Mouse (Mus musculus) layer of hippocampus, adult 9-11 months (tissue): ENCODE data around the gene Brms1.
"Not testable (repeated sequence)": the region's sequence is repeated elsewhere in the genome, so short reads cannot be mapped to it uniquely, and the experiment has no call there.

Experiments
- DNase-seq: peaks from one replicate; pipeline ENCODE4 v3.0.0; 2022

The Brms1 gene

GRCm38 (mm10) chr19:5040862-5041523, at the start of gene Brms1:
Gene Brms1 (plus strand): TSS chr19:5041354.
- DNase-seq, result peak; percentile 95

DNA sequence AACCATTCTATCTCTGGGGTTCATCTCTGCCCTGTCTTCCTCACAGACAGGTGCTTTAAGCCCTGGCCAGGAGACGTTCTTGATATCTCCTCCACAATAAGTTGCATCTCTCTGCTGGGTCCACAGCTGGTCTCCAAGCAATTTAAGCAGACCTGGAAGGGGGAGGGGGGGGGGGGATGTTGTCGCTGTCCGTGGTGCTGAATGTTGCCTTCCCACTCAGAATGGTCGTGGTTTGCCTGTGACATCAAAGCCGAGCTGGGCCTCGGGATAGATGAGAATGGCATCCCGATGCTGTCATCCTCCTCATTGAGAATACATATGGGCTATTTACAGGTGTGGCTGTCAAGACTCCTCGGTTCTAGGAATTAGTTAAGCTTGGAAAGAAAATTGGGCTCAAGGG, 48.8 kb upstream of the Brms1 start:
- no peak for DNase-seq

DNA sequence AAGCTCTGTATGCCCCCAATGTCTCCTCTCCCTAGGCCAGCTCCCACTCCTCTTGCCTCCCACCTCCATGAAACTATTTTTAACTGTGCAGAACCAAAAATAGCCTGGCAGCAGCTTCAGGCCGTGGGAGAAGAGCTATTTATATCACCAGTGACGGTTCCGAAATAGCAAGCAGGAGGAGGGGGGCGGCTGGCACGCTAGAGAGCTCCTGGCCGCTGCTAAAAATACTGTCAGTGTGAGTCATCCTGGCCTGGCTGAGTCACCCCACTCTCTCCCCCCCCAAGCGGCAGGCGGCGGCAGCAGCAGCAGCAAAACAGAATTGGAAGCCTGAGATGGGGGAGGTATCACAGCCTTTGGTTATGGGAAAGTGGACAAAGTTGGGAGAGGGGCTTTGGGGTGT, 48.2 kb upstream of the Brms1 start:
- peak; percentile 93 for DNase-seq

- DNase-seq, result peak; percentile 89
Observed at GRCm38 (mm10) chr19:4994043-4994442, 47.1 kb upstream of the Brms1 start.

- DNase-seq, result peak; percentile 88
Observed at GRCm38 (mm10) chr19:4999445-5000140, 41.6 kb upstream of the Brms1 start.

DNA sequence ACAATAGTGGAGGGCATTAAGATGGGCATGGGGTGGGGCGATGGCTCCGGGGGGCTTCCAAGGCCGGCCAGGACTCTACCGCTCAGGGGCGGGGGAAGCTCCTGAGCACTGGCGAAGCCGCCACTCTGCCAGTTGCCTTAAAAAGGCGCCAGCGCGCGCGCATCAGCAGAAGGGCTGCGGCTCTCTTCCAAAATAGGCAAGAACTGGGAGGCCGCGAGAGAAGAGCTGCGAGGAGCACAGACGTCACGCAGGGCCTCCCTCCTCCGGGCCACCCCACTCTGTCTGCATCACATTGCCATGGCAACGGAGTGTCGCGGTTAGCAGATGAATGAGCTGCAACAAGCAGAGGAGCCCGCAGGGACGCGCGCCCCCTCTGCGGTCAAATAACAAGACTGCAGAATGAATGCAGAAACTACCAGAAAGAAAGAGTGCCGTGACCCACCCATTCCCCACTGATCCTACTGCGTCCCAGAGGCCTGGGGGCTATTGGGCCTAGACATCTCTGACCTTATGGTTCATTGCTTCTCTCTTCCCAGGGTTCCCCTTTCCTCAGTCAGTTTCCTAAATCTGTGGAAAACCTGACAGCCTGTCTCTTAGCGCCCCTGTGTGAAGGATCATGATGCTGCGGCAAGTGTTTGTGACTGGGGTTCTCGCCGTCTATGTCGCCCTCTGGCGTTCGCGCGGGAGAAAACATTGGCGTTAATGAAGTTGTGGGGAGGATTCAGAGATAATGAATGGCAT, 39.3 kb upstream of the Brms1 start:
- DNase-seq, result peak; percentile 98

- not testable (repeated sequence) for DNase-seq
Observed at GRCm38 (mm10) chr19:5003644-5004043, 37.5 kb upstream of the Brms1 start.

DNA sequence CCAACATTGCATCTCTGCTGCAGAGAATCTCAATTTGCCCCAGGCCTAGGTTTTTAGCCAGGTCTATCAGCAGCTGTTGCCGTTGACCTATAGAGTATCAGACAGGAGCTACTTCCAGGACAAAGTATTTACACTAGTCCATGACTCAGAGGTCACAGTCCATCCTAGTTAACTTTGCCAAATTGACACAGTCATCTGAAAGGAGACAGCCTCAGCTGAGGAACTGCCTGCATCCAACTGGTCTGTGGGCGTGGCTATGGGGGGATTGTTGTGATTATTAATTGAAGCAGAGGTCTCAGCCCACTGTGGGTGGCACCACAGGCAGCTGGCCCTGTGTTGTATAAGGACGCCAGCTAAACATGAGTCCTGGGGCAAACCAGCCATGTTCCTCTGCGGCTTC, 36.2 kb upstream of the Brms1 start:
- DNase-seq, result no peak

DNA sequence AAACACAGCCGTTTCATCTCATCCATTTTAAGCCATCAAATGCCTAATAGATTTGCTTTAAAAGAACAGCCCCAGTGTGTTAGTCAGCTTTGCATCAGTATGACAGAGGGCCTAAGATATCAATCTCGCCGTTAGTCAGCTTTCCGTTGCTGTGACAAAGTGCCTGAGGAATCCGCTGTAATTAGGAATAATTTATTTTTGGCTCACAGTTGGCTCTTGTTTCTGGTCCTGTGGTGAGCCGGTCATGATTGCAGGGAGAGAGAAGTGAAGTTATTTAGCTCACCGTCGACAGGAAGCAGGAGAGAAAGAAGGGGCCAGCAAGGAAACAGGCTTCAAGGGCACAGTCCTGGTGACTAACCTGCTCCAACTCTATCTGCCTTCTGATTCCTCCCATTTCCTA, 28.0 kb upstream of the Brms1 start:
- DNase-seq, result no peak

DNA sequence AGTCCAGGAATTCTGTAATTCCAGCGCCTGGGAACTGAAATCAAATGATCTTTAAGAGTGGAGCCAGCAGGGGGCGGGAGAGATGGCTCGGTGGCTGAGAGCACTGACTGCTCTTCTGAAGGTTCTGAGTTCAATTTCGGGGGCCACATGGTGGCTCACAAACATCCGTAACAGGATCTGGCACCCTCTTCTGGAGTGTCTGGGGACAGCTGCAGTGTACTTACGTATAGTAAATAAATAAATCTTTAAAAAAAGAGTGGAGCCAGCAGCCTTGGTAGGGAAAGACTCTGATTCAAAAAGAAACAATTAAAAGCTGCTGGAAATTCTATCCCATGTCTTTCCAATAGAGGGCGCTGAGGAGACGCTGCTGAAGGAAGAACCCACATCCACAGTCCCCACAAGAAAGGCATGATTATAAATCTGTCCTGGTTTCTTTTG, 26.2 kb upstream of the Brms1 start:
- no peak for DNase-seq

DNA sequence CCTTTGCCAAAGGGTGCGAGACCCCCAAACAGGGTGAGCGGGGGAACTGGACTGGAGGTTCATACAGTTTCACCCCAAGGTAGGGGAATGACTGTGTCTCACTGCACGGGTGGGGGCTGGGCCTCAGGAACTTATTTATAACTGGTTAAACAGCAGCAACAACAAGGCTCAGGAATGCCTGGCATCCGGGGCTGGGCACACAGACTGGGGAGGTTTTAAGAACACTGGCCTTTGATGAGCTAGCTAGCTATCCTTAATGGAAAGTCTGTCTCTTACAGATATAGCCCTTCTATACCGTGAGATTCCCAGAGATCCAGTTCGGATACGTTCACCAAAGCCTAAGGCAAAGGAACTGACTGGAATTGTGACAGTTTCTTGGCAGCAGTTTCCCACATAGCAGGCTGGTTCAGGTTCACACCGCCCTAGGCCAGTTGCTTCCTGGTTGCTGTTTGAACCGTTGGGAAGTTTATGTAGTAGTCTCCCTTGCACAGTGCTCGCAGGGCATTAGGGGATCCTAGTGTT, 24.9 kb upstream of the Brms1 start:
- no peak for DNase-seq

DNA sequence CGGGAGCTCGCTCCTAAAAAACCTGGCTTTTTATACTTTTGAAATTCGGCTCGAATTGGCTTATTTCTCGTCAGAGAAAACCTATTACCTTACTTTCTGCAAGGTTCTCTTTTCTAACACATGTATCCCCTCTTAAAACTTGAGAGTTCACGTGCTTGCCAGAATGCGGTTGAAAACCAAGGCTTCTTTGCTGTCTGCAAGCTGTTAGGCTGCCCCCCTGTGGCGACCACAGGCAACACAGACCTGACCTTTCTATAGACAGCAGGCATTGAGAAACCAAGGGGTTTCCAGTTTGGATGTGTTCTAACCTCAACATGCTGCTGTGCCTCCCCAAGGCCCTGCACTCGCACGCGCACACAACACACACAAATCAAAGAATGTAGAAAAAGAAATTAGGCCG, 24.4 kb upstream of the Brms1 start:
- DNase-seq, result peak; percentile 52

DNA sequence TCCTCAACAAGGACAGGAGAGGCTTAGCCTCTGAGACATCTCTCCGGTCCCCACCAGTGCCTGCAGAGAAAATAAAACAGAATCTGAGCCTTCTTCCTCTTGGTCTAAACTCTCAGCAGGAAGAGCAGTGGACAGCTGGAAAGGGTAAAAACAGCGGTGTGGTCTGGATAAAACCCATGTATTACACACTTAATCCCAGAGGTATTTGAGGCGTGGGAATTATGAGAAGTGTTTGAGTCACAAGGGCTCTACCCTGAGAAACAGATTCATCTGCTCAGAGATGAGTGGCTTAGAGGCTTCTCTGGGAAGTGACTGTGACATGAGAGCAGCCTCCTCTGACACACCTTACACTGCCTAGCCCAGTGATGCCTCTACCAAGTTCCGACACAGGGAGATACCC, 23.5 kb upstream of the Brms1 start:
- DNase-seq, result no peak

DNA sequence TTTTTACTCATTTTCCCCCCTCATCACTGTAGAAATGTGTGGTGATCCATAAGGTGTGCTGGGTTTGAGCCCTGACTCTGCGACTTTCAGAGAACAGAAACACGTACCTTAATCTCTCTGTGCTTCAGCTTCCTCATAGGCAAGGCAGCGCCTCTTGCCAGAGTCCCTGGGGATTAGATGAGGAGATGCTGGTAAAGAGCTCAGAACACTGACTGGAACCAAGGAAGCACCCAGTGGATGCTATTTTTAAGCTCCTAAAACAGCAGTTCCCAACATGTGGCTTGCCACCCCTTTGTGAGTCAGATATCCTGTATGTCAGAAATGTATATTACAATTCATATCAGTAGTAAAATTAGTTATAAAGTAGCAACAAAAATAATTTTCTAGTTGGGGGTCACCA, 23.0 kb upstream of the Brms1 start:
- no peak for DNase-seq

DNA sequence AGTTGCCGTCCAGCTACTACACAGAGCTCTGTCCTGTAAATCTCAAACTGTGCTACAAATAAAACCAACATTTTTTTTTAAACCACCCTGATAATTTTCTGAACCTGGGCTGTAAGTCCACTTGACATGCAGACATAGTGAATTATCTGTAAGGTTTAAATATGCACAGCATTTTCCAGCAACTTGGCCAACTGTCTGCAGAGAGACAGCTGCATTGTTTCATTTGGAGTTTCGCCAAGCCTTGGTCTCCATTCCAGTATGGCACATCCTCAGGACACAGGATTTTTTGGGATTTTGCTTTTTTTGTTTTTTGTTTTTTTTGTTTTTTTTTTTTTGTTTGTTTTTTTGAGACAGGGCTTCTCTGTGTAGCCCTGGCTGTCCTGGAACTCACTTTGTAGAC, 19.7 kb upstream of the Brms1 start:
- no peak for DNase-seq

DNA sequence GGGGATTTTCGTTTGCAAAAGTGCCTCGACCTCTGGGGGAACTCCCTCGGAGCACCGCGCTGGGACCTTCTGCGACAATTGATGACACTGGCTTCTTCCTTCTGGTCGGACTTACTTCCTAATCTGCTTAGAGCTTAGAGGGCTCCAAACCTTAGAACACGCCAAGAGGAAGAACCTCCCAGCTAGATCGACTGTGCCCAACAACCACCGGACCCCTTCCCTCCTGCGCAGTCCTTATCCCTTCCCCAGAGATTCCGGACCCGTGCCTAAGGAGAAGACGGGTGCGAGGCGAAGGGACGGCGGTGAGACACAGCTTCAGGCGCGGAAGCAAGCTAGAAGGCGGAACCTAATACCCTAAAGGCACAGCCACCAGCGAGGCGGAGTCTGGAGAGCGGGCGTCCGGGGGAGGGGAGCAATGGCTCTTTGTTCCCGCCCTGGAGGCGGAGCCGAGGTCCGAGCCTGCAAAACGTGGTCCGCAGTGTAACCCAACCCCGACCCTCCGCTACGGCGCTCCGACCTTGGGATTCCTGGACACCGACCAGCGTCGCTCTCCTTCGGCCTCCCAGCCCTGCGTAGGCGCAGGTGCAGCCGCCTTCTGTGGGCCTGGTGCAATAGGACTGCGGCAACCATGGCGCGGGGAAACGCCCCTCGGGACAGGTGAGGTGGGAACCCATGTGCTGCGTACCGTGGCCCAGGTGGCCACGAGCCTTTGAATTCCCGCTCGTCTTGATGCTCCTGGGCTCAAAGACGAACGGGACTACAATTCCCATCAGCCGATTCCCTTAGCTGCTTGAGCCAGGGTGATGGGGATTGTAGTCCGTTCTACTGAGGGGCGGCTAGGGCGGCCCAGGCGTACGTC, 17.3 kb upstream of the Brms1 start, which contains the start of gene Slc29a2:
Gene Slc29a2, plus strand, starts transcription at position 240 of the 859 bp plus-strand sequence.
- DNase-seq, result peak; percentile 90

GRCm38 (mm10) chr19:5026111-5026510, 15.0 kb upstream of the Brms1 start:
- no peak for DNase-seq

GRCm38 (mm10) chr19:5032686-5033085, 8.5 kb upstream of the Brms1 start:
- no peak for DNase-seq

DNA sequence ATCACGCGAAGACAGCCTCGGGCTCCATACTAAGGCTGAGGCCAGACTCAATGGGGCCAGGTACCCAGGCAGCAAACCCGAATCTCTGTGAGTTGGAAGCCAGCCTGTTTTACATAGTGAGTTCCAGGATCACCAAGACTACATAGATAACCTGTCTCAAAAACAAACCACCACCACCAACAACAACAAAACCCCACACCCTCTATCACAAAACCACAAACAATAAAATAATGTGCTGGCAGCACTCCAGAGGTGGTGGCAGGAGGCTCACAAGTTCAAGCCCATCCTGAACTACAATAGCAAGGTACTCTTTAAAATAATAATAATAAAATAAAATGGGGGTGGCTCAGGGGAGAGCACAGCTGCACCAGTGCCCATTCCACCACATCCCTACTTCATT, 4.6 kb upstream of the Brms1 start:
- DNase-seq, result no peak

- peak; percentile 70 for DNase-seq
Observed at GRCm38 (mm10) chr19:5037678-5038571, 3.2 kb upstream of the Brms1 start.

DNA sequence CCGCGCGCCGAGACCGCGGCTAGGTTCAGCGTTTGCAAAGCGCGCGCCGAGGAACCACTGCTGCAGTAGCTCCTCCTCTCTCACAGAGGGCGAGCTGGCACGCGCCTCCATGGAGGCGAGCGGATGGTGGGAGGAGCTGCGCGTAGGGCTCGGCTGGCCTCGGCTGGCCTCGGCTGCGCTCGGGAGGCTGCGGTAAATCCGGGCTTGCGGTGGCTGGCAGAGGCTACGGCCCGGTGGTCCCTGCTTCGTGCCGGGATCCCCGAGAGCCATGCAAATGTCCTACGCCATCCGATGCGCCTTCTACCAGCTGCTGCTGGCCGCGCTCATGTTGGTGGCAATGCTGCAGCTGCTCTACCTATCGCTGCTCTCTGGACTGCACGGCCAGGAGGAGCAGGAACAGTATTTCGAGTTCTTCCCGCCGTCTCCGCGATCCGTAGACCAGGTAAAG, 2.4 kb upstream of the Brms1 start, which contains the start of the genes B4gat1 and AC124502.3:
Gene B4gat1, plus strand, starts transcription at position 118 of the 448 bp plus-strand sequence.
Gene AC124502.3, plus strand, starts transcription at position 183 of the 448 bp plus-strand sequence.
- DNase-seq, result peak; percentile 93
